Mouse (Mus musculus) forebrain, embryonic 15.5 days (tissue): ENCODE data around the gene Nup43. TPM values are rescaled to one million over a fixed set of nuclear protein-coding genes. Genes with fewer than 3 reads are reported as not detected.

Experiments used
- ATAC-seq: fragments of 200-750 bp; cut with Nextera tagmentation; replicated peaks from 2 replicates; pipeline ENCODE4 v1.8.0; 2017; ENCODE audit warnings: mild to moderate bottlenecking, moderate TSS enrichment, moderate library complexity
- H3K27ac ChIP-seq: fragments of 300-500 bp; sonication (generic); replicated peaks from 2 replicates; pipeline ENCODE4 v1.5.1; 2015; ENCODE audit warnings: mild to moderate bottlenecking, inconsistent platforms
- H3K27me3 ChIP-seq: fragments of 300-500 bp; sonication (generic); 2 replicates; pipeline ENCODE4 v1.6.1; 2015; ENCODE audit warnings: inconsistent platforms
- H3K36me3 ChIP-seq: fragments of 300-500 bp; sonication (generic); 2 replicates; pipeline ENCODE4 v1.6.1; 2015; ENCODE audit warnings: mild to moderate bottlenecking, inconsistent platforms
- H3K4me1 ChIP-seq: fragments of 300-500 bp; sonication (generic); 2 replicates; pipeline ENCODE4 v1.6.1; 2015; ENCODE audit warnings: inconsistent platforms
- H3K4me2 ChIP-seq: fragments of 300-500 bp; sonication (generic); replicated peaks from 2 replicates; pipeline ENCODE4 v1.6.1; 2015; ENCODE audit warnings: mild to moderate bottlenecking, inconsistent platforms
- H3K4me3 ChIP-seq: fragments of 300-500 bp; sonication (generic); 2 replicates; pipeline ENCODE4 v1.5.1; 2015; ENCODE audit warnings: mild to moderate bottlenecking, inconsistent platforms
- H3K9ac ChIP-seq: fragments of 300-500 bp; sonication (generic); replicated peaks from 2 replicates; pipeline ENCODE4 v1.6.1; 2015; ENCODE audit warnings: mild to moderate bottlenecking, inconsistent platforms
- H3K9me3 ChIP-seq: fragments of 300-500 bp; sonication (generic); 2 replicates; pipeline ENCODE4 v1.6.1; 2016; ENCODE audit warnings: inconsistent platforms
- WGBS: fragments of 180-500 bp; shearing (Covaris S2); methylation state at CpG from one replicate; pipeline ENCODE4 v1.1.7; 2015; ENCODE audit warnings: mixed read lengths; 5-methylcytosine and 5-hydroxymethylcytosine counted together
- polyA plus RNA-seq: library from polyadenylated mRNA; unstranded; fragments of >200 nt; fragmentation: Nextera tagmentation; extraction: Ambion mirVana; gene quantifications from 2 replicates; pipeline ENCODE4 v1.2.1, GENCODE M21; 2015

Nup43 gene
- polyA plus RNA-seq, 1 experiment from 2014 or later = 41.1 TPM

DNA sequence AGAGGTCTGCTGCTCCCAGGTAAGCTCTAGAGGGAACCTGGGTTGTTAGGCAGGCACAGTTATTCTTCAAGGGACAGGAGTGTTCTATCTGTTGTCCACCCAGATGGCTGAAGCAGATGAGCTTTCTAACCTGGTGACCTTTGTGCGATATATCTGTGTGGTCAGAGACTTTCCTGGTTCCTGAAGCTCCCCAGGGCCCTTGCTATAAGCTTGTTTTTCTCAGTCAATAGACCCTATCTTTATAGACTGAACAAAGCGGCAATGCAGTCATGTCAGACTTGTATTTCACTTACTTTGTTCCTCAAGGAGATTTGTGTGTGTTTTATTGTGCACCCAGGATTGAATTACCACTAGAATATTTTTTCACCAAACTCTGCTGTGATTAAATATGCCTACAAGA is 16.2 kb upstream of the Nup43 start:
- no peak overlapping the region for H3K4me3 ChIP-seq
- H3K36me3 ChIP-seq = peaks cover 15% of the 10 kb centered on the region
- 98% methylated on average over 2 of the region's 2 CpGs for WGBS
- H3K9me3 ChIP-seq = no peaks in the 10 kb centered on the region
- H3K27ac ChIP-seq = no peak overlapping the region
- no peak overlapping the region for H3K4me2 ChIP-seq
- ATAC-seq = no peak
- no peak overlapping the region for H3K9ac ChIP-seq
- no peaks in the 10 kb centered on the region for H3K4me1 ChIP-seq
- H3K27me3 ChIP-seq = no peaks in the 10 kb centered on the region

DNA sequence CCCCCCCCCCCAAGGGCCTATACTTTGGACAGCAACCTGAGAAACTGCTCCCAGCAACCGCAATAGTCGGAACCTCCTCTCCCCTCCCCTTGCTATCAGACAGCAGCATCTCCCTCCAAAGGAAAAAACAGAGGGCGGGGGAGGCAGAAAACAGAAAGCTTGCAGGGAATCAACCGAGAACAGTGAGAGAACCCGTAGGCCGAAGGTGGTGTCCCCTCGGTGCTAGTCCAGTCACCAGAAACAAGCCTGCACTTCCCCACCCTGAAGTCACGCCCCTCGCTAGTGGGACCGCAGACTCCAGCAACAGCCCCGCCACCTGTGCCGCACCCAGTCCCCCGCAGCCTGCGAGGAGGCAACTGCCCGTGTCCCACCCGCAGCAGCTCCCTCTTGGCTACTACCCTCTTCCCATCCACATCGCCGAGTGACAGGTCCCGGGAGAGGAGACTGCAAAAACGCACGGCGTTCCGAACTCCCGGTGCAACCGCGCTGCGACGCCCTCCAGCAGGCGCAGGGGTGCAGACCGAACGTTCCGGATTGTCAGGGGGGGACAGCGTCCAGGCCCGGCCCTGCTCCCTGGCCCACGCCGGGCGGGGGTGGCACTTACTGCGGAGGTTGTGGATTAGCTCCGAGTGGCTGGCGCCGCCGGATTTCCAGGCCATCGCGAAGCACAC is 4.7 kb upstream of the Nup43 start:
- ATAC-seq = peak; percentile 84
- 0% methylated on average over 44 of the region's 44 CpGs for WGBS
- no peaks in the 10 kb centered on the region for H3K36me3 ChIP-seq
- H3K4me3 ChIP-seq = peak overlapping the region; percentile 94
- H3K27ac ChIP-seq = peak overlapping the region; percentile 94
- peak overlapping the region; percentile 78 for H3K9ac ChIP-seq
- H3K4me1 ChIP-seq = peaks cover 21% of the 10 kb centered on the region
- no peaks in the 10 kb centered on the region for H3K27me3 ChIP-seq
- peak overlapping the region; percentile 67 for H3K4me2 ChIP-seq
- no peaks in the 10 kb centered on the region for H3K9me3 ChIP-seq

DNA sequence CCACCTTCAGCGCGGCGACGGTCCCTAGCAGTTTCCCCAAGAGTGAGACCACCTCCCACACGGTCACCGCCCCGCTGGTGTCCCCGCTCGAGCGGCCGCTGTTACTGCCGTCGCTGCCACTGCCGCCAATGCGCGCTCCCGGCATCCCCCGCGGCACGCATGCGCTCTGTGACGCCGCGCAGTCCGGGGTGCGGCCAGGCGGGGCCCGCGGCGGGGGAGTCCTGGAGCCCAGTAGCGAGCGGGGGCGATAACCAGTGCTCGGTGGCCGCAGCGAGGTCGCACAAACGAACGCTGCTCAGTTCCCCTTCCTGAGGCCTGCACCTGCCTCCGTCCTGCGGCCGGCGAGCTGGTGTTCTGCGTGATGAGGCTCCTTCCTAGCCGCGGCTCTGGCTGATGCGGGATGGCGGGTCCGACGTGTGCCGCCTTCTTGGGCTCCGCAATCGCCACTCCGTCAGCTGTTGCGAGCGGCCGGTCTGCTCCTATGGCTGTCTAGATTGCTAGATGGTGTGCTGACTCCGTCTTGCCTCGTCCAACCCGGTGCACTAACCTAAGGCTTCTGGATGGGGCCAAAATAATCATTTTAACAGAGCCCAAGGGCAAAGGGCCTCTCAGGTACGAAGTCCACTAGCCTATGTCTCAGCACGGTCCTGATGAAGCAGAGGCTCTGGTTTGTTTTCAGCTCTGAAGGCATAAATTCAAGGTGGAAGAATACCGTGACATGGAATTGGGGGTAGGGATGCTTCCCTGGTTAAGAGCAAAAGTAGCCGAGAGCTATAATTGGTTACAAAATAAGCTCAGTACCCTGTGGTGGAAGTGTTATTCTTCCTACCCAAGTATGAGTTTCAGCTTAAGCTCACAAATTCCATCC is 3.9 kb upstream of the Nup43 start:
- under 1% methylated on average over 63 of the region's 64 CpGs for WGBS
- H3K9me3 ChIP-seq = no peaks in the 10 kb centered on the region
- H3K4me3 ChIP-seq = peak overlapping the region; percentile 94
- H3K27ac ChIP-seq = peak overlapping the region; percentile 94
- peak; percentile 93 for ATAC-seq
- H3K27me3 ChIP-seq = no peaks in the 10 kb centered on the region
- no peaks in the 10 kb centered on the region for H3K36me3 ChIP-seq
- H3K9ac ChIP-seq = peak overlapping the region; percentile 78
- peaks cover 28% of the 10 kb centered on the region for H3K4me1 ChIP-seq
- H3K4me2 ChIP-seq = peak overlapping the region; percentile 67

DNA sequence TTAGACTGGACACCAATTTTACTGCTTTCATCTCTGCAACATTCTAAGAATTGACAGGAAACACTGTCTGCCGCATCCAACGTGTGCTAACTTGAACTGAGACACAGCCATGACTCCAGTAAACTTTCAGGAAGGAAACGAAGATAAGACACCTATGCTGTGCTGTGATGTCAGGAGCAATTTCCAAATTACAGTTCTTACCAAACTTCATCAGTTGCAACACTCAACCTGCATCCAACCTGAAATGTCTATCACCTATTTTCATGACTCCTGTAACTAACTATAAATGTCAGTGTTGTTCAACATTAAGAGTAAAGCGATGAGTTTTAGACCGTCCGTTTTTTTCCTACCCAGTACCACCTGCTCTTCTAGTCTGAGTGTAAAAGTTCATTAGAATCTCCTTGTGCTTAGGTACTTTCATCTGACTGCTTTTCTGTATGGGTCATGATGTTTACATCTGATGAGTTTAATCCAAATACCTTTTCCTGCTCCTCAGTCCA is 3.2 kb upstream of the Nup43 start:
- 75% methylated on average over 6 of the region's 6 CpGs for WGBS

DNA sequence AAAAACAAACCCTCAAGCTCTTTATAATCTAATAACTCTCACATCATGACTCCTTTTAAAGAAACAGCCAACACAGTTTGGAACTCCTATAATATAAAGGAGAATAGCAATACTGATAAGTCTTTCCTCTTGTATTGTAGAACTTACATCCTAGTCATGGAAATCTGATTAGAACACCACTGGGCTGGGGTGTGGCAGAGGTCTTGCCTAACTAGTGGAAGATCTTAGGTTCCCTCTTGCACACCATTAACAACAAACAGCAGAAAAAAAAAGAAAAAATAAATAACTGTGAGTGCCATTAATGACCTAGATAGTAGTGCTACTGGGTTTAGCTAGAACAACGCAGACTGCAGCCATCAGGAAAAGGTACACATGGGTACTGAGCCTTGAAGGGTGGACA is 2.4 kb upstream of the Nup43 start:
- Histone ChIP-seq H3K27ac (no peak overlapping the region), H3K4me2 (no peak overlapping the region), H3K9me3 (no peaks in the 10 kb centered on the region), H3K27me3 (no peaks in the 10 kb centered on the region), H3K9ac (no peak overlapping the region), H3K4me3 (no peak overlapping the region), H3K4me1 (peaks cover 30% of the 10 kb centered on the region), H3K36me3 (peaks cover 5% of the 10 kb centered on the region)
- WGBS = 84% methylated on average over 1 of the region's 1 CpGs
- ATAC-seq = no peak

More for the DNA sequence above, 3.2 kb upstream of the Nup43 start:
- Histone ChIP-seq H3K9ac (peak overlapping the region; percentile 78), H3K4me3 (peak overlapping the region; percentile 94), H3K4me1 (peaks cover 30% of the 10 kb centered on the region), H3K27me3 (no peaks in the 10 kb centered on the region), H3K9me3 (no peaks in the 10 kb centered on the region), H3K4me2 (peak overlapping the region; percentile 67), H3K27ac (peak overlapping the region; percentile 94; the same call in 1 of the 2 replicates), H3K36me3 (no peaks in the 10 kb centered on the region)
- ATAC-seq = no peak

DNA sequence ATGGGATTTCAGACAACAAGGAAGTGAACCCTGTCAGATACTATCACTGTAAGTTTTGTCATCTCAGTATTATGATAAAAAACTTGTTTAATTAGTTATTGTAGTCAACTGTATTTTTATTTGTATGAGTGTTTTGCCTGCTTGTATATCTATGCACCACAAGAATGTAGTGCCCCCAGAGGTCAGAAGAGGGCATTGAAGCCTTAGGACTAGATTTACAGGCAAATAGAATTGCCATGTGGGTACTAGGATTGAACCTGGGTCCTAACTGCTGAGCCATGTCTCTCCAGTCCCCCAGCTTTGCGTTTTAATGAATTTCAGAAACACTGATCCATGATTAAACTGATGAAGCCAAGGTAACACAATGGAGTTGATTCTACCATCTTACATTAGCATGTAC is 6.4 kb downstream of the Nup43 start:
- ATAC-seq = no peak
- Histone ChIP-seq H3K4me3 (no peak overlapping the region), H3K27me3 (no peaks in the 10 kb centered on the region), H3K4me1 (peaks cover 6% of the 10 kb centered on the region), H3K9me3 (no peaks in the 10 kb centered on the region), H3K36me3 (peaks cover 61% of the 10 kb centered on the region), H3K4me2 (no peak overlapping the region), H3K9ac (no peak overlapping the region), H3K27ac (no peak overlapping the region)
- WGBS = 71% methylated on average over 1 of the region's 1 CpGs

DNA sequence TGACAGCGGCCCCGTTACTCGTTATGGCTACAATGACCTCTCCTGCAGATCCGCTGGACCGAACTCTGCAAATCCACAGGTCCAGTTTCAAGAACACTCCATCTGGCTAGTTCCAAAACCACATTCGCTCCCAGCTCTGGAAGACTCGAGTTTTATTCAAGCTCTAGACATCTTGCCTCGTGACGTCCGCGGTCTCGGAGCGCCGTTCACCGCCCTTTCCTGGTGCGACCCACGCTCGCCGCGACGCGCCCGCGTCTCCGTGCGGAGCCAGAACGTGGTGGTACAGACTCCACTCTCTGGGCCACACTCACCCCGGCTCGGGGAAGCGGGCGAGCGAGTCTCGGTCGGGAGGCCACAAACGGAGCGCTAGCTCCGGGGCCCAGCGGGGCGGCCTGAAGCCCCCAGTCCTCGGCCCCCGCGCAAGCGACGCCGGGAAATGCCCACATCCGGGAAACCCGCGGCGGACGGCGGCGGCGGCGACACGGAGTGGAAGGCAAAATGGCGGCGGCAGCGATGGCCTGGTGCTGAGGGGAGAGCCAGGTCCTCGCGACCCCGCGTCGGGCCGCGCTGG is 13.5 kb downstream of the Nup43 start, which contains the start of the genes Pcmt1 and Lats1:
TSS of gene Pcmt1 (minus strand) at position 406 of the 571 bp plus-strand sequence.
TSS of gene Lats1 (plus strand) at position 484 of the 571 bp plus-strand sequence.
- no peaks in the 10 kb centered on the region for H3K9me3 ChIP-seq
- H3K27ac ChIP-seq = peak within 1 kb of the TSS; percentile 91
- H3K9ac ChIP-seq = peak within 1 kb of the TSS; percentile 98
- peak within 1 kb of the TSS; percentile 100 for H3K4me3 ChIP-seq
- under 1% methylated on average over 65 of the region's 65 CpGs for WGBS
- H3K4me1 ChIP-seq = peaks cover 54% of the 10 kb centered on the region
- peak; percentile 93 for ATAC-seq
- H3K4me2 ChIP-seq = peak within 1 kb of the TSS; percentile 73
- no peaks in the 10 kb centered on the region for H3K27me3 ChIP-seq
- H3K36me3 ChIP-seq = peaks cover 32% of the 10 kb centered on the region

DNA sequence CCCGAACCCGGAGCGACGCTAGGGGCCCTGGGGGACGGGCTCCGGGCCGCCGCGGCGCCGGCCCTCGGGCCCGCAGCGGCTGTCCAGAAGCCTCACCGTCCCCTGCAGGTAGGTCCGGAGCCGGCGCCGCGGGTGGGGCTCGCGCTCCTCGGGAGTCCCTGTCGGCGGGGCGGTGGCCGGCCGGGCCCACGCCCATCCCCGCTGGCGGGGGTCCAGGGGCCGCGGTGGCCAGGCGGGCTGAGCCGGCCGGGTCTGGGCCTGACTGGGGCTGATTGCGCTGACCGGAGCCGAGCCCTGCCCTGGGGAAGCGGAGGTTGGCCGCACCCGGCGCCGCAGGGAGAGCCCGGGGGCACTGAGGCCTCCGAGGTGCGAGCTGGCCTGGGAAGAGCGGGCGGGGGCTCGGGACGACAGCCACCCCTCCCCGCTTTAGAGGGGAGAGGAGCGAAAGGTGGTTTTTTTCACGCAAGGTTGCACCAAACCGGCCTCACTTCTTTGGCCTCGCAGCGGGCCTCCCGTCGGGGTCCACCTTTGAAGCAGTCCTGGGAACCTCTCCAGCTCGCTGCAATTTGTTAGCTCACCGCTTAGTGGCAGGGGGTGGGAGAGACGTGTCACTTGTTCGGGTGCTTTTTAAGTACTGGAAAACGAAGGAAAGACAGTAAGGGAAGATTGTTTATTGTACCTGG is 14.2 kb downstream of the Nup43 start:
- Histone ChIP-seq H3K27me3 (no peaks in the 10 kb centered on the region), H3K9me3 (no peaks in the 10 kb centered on the region), H3K4me1 (peaks cover 54% of the 10 kb centered on the region), H3K4me3 (peak overlapping the region; percentile 100), H3K4me2 (peak overlapping the region; percentile 73), H3K36me3 (peaks cover 25% of the 10 kb centered on the region), H3K9ac (peak overlapping the region; percentile 98), H3K27ac (peak overlapping the region; percentile 91)
- ATAC-seq = peak; percentile 85
- WGBS = under 1% methylated on average over 56 of the region's 64 CpGs

DNA sequence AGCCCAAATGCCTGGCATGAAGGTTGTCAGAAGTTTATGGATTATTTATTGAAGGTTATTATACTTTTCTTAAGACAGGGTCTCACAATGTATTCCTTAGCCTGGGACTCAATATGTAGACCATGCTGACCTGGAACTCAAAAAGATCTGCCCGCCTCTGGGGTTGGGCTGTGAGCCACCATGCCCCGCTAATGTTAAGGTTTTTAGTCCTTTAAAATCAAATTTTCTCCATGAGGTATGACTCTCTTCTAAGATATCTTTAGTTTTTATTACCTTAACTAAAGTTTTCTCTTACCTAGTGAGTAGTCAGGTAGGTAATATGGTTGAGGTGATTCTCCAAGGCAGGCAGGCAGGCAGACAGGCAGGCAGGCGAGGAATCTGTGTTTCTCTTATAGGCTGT is 14.9 kb downstream of the Nup43 start:
- Histone ChIP-seq H3K9ac (peak overlapping the region; percentile 98), H3K27ac (no peak overlapping the region), H3K9me3 (no peaks in the 10 kb centered on the region), H3K4me2 (peak overlapping the region; percentile 73), H3K27me3 (no peaks in the 10 kb centered on the region), H3K4me3 (peak overlapping the region; percentile 100), H3K4me1 (peaks cover 54% of the 10 kb centered on the region), H3K36me3 (peaks cover 19% of the 10 kb centered on the region)
- 55% methylated on average over 3 of the region's 3 CpGs for WGBS
- no peak for ATAC-seq

DNA sequence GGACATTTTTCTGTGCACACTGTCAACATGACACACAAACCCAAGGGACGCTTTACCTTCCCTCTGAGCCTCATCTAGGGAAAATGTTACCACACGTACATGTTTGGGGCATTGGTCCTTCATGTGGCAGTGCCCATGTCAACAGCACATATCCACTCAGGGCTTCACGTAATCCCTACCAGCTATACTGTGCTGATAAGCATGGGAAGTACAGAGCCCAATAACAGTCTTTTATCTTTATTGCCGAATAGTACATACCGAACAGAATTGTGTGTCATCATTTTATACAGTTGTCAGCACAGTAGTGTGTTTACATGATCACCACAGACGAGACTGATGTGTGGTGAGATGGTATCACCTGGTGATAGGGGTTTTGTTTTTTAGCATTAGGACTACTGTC is 19.6 kb downstream of the Nup43 start:
- WGBS = 95% methylated on average over 6 of the region's 6 CpGs
- H3K27me3 ChIP-seq = no peaks in the 10 kb centered on the region
- ATAC-seq = no peak
- peaks cover 6% of the 10 kb centered on the region for H3K36me3 ChIP-seq
- H3K9ac ChIP-seq = no peak overlapping the region
- peaks cover 27% of the 10 kb centered on the region for H3K4me1 ChIP-seq
- no peaks in the 10 kb centered on the region for H3K9me3 ChIP-seq
- H3K4me3 ChIP-seq = no peak overlapping the region
- H3K4me2 ChIP-seq = no peak overlapping the region
- no peak overlapping the region for H3K27ac ChIP-seq

DNA sequence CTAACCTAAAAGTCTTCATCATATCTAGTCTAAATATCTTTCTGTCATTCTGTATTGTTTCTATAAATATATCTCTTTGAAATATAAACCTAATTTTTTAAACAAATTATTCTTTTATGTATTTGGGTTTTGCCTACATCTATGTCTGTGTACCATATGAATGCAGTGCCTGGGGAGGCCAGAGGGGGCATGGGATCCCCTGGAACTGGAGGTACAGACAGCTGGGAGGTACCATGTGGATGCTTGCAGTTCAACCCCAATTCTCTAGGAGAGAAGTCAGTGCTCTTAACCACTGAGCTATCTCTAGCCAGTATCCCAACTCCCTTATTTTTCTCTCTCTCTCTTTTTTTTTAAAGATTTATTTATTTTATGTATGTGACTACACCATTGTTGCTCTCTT is 28.0 kb downstream of the Nup43 start:
- H3K27me3 ChIP-seq = no peaks in the 10 kb centered on the region
- no peak for ATAC-seq
- H3K4me3 ChIP-seq = no peak overlapping the region
- no peaks in the 10 kb centered on the region for H3K4me1 ChIP-seq
- no peak overlapping the region for H3K27ac ChIP-seq
- H3K36me3 ChIP-seq = peaks cover 76% of the 10 kb centered on the region
- H3K4me2 ChIP-seq = no peak overlapping the region
- H3K9ac ChIP-seq = no peak overlapping the region
- no peaks in the 10 kb centered on the region for H3K9me3 ChIP-seq
